Mouse (Mus musculus) midbrain, postnatal 0 days (tissue): ENCODE measurements around the gene Mep1a. TPM values are rescaled to one million over a fixed set of nuclear protein-coding genes. Genes with fewer than 3 reads are reported as not detected.

Source experiments
- ATAC-seq: fragments of 200-750 bp; cut with Nextera tagmentation; 2 replicates; pipeline ENCODE4 v1.8.0; 2017; ENCODE audit warnings: moderate number of reproducible peaks, mild to moderate bottlenecking, moderate TSS enrichment, moderate library complexity; ENCODE audit not compliant: low FRiP score
- DNase-seq: peaks from one replicate; pipeline ENCODE4 v3.0.0-alpha.2; 2015; ENCODE audit warnings: low spot score
- H3K27ac ChIP-seq: fragments of 300-500 bp; sonication (generic); 2 replicates; pipeline ENCODE4 v1.5.1; 2014; ENCODE audit warnings: low read depth, mild to moderate bottlenecking, low read length, mixed read lengths
- H3K27me3 ChIP-seq: fragments of 300-500 bp; sonication (generic); 2 replicates; pipeline ENCODE4 v1.6.1; 2014; ENCODE audit warnings: low read length, control low read depth, mixed read lengths; ENCODE audit not compliant: insufficient read depth
- H3K36me3 ChIP-seq: fragments of 300-500 bp; sonication (generic); 2 replicates; pipeline ENCODE4 v1.6.1; 2014; ENCODE audit warnings: low read length, control low read depth, mixed read lengths; ENCODE audit not compliant: insufficient read depth
- H3K4me1 ChIP-seq: fragments of 300-500 bp; sonication (generic); 2 replicates; pipeline ENCODE4 v1.6.1; 2014; ENCODE audit warnings: mild to moderate bottlenecking, control low read depth, antibody characterized with exemption, low read length, mixed read lengths; ENCODE audit not compliant: insufficient read depth
- H3K4me2 ChIP-seq: fragments of 300-500 bp; sonication (generic); 2 replicates; pipeline ENCODE4 v1.6.1; 2014; ENCODE audit warnings: low read depth, mild to moderate bottlenecking, low read length, mixed read lengths; ENCODE audit not compliant: poor library complexity, severe bottlenecking
- H3K4me3 ChIP-seq: fragments of 300-500 bp; sonication (generic); 2 replicates; pipeline ENCODE4 v1.5.1; 2014; ENCODE audit warnings: low read depth, mild to moderate bottlenecking, low read length, moderate library complexity
- H3K9ac ChIP-seq: fragments of 300-500 bp; sonication (generic); replicated peaks from 2 replicates; pipeline ENCODE4 v1.6.1; 2014; ENCODE audit warnings: mild to moderate bottlenecking, low read length, moderate library complexity, mixed read lengths; ENCODE audit not compliant: poor library complexity, severe bottlenecking
- H3K9me3 ChIP-seq: fragments of 300-500 bp; sonication (generic); 2 replicates; pipeline ENCODE4 v1.6.1; 2016; ENCODE audit warnings: low read length, control low read depth
- CTCF ChIP-seq: IDR thresholded peaks from 2 replicates; pipeline ENCODE4 v1.5.1; 2016; ENCODE audit warnings: antibody characterized with exemption, mild to moderate bottlenecking
- WGBS: fragments of 180-500 bp; shearing (Covaris S2); extraction: QIAGEN DNeasy Blood & Tissue Kit; methylation state at CpG from one replicate; pipeline ENCODE4 v1.1.7; 2014; 5-methylcytosine and 5-hydroxymethylcytosine counted together
- polyA plus RNA-seq: library from polyadenylated mRNA; unstranded; fragments of >200 nt; fragmentation: Nextera tagmentation; extraction: Ambion mirVana; gene quantifications from 2 replicates; pipeline ENCODE4 v1.2.1, GENCODE M21; 2015
- total RNA-seq: library from RNA; depleted of rRNA; stranded (reverse); fragments of >200 nt; gene quantifications from 2 replicates; pipeline ENCODE4 v1.2.3, GENCODE M21; 2014

Gene Mep1a
- total and polyA plus RNA-seq, 2 experiments from 2014 or later = not detected

GRCm38 (mm10) chr17:43534362-43535222 is 32.0 kb upstream of the Mep1a start:
- no peaks in the 10 kb centered on the region for H3K27me3 ChIP-seq
- peak; percentile 60 for TF ChIP-seq CTCF
- ATAC-seq (peak; percentile 81), DNase-seq (peak; percentile 84)
- H3K4me1 ChIP-seq = no peaks in the 10 kb centered on the region
- no peak overlapping the region for H3K9ac ChIP-seq
- WGBS = 8% methylated on average over 23 of the region's 23 CpGs
- no peak overlapping the region; the same call in 1 of the 2 replicates for H3K4me3 ChIP-seq
- H3K9me3 ChIP-seq = no peaks in the 10 kb centered on the region
- H3K27ac ChIP-seq = no peak overlapping the region
- no peaks in the 10 kb centered on the region for H3K36me3 ChIP-seq
- peak overlapping the region; percentile 31 for H3K4me2 ChIP-seq

- H3K27me3 ChIP-seq = no peaks in the 10 kb centered on the region
- H3K9ac ChIP-seq = no peak overlapping the region
- H3K27ac ChIP-seq = no peak overlapping the region
- H3K9me3 ChIP-seq = no peaks in the 10 kb centered on the region
- no peak for DNase-seq
- WGBS = 95% methylated on average over 4 of the region's 4 CpGs
- H3K4me1 ChIP-seq = no peaks in the 10 kb centered on the region
- H3K4me3 ChIP-seq = no peak overlapping the region
- no peaks in the 10 kb centered on the region for H3K36me3 ChIP-seq
- H3K4me2 ChIP-seq = no peak overlapping the region
- no peak for TF ChIP-seq CTCF
- ATAC-seq = no peak
These were observed 28.6 kb upstream of the Mep1a start for GRCm38 (mm10) chr17:43531192-43531591.

GRCm38 (mm10) chr17:43530507-43530906 is 27.9 kb upstream of the Mep1a start:
- WGBS = 80% methylated on average over 2 of the region's 2 CpGs
- Histone ChIP-seq H3K4me1 (no peaks in the 10 kb centered on the region), H3K27ac (no peak overlapping the region), H3K4me2 (no peak overlapping the region), H3K9ac (no peak overlapping the region), H3K9me3 (no peaks in the 10 kb centered on the region), H3K36me3 (no peaks in the 10 kb centered on the region), H3K4me3 (no peak overlapping the region), H3K27me3 (no peaks in the 10 kb centered on the region)
- no peak for ATAC-seq
- DNase-seq = peak; percentile 64
- TF ChIP-seq CTCF = no peak

- 82% methylated on average over 3 of the region's 3 CpGs for WGBS
These were observed 17.6 kb upstream of the Mep1a start for GRCm38 (mm10) chr17:43520166-43520565.

GRCm38 (mm10) chr17:43518644-43519409 is 16.2 kb upstream of the Mep1a start:
- H3K4me2 ChIP-seq = no peak overlapping the region
- 29% methylated on average over 18 of the region's 18 CpGs for WGBS
- no peaks in the 10 kb centered on the region for H3K27me3 ChIP-seq

More at GRCm38 (mm10) chr17:43520166-43520565, 17.6 kb upstream of the Mep1a start:
- no peak for DNase-seq
- no peak for TF ChIP-seq CTCF
- Histone ChIP-seq H3K36me3 (no peaks in the 10 kb centered on the region), H3K9ac (no peak overlapping the region), H3K27me3 (no peaks in the 10 kb centered on the region), H3K9me3 (no peaks in the 10 kb centered on the region), H3K27ac (no peak overlapping the region), H3K4me2 (no peak overlapping the region), H3K4me3 (no peak overlapping the region), H3K4me1 (no peaks in the 10 kb centered on the region)
- ATAC-seq = no peak

GRCm38 (mm10) chr17:43510782-43511181 is 8.2 kb upstream of the Mep1a start:
- H3K4me3 ChIP-seq = no peak overlapping the region
- no peaks in the 10 kb centered on the region for H3K36me3 ChIP-seq
- H3K4me1 ChIP-seq = no peaks in the 10 kb centered on the region
- H3K9ac ChIP-seq = no peak overlapping the region
- TF ChIP-seq CTCF = no peak
- H3K4me2 ChIP-seq = no peak overlapping the region
- no peaks in the 10 kb centered on the region for H3K27me3 ChIP-seq
- H3K9me3 ChIP-seq = no peaks in the 10 kb centered on the region
- WGBS = 76% methylated on average over 4 of the region's 4 CpGs
- DNase-seq (peak; percentile 5), ATAC-seq (no peak)
- no peak overlapping the region for H3K27ac ChIP-seq

More at GRCm38 (mm10) chr17:43518644-43519409, 16.2 kb upstream of the Mep1a start:
- Histone ChIP-seq H3K4me1 (no peaks in the 10 kb centered on the region), H3K9me3 (no peaks in the 10 kb centered on the region), H3K4me3 (no peak overlapping the region), H3K27ac (no peak overlapping the region), H3K36me3 (no peaks in the 10 kb centered on the region), H3K9ac (no peak overlapping the region)
- TF ChIP-seq CTCF = peak; percentile 88
- ATAC-seq (peak; percentile 72), DNase-seq (peak; percentile 89)
